Mouse (Mus musculus): ENCODE data around the gene Nek10. TPM values are rescaled to one million over a fixed set of nuclear protein-coding genes. Genes with fewer than 3 reads are reported as not detected.
"Not testable (repeated sequence)": the region's sequence is repeated elsewhere in the genome, so short reads cannot be mapped to it uniquely, and the experiment has no call there.

Nek10 gene
- not detected in 2 replicates for total RNA-seq (2014; fragmentation: Nextera tagmentation)
- 0.05 and 0.06 TPM in 2 replicates for total RNA-seq (2017)
- not detected in 2 replicates for polyA plus RNA-seq (2012)

- H3K9me3 ChIP-seq (replicated peaks); H3K4me1 ChIP-seq (ENCODE audit: insufficient read depth, low read depth, low read length); H3K27me3 ChIP-seq (ENCODE audit: insufficient read depth, low read length); ATAC-seq (ENCODE audit: extremely low read depth, insufficient number of reproducible peaks, low FRiP score, poor library complexity, severe bottlenecking); DNase-seq (ENCODE audit: low spot score); H3K4me3 ChIP-seq (ENCODE audit: low read depth, low read length); H3K36me3 ChIP-seq (replicated peaks): not testable (repeated sequence)
These were observed at the start of gene Nek10 for GRCm38 (mm10) chr14:14803115-14803514. Gene Nek10 (plus strand): TSS chr14:14803415.

GRCm38 (mm10) chr14:14781169-14781568, 22.0 kb upstream of the Nek10 start:
- Histone ChIP-seq H3K9me3 (replicated peaks) (no peaks in the 10 kb centered on the region), H3K4me1 (ENCODE audit: insufficient read depth, low read depth, low read length) (no peaks in the 10 kb centered on the region), H3K4me3 (ENCODE audit: low read depth, low read length) (no peak overlapping the region), H3K27me3 (ENCODE audit: insufficient read depth, low read length) (no peaks in the 10 kb centered on the region), H3K36me3 (replicated peaks) (peaks cover 28% of the 10 kb centered on the region)
- DNase-seq (ENCODE audit: low spot score) (no peak), ATAC-seq (ENCODE audit: extremely low read depth, insufficient number of reproducible peaks, low FRiP score, poor library complexity, severe bottlenecking) (no peak)
- TF ChIP-seq CTCF (IDR thresholded peaks at IDR 0.05; ENCODE audit: low read depth, low read length) (no peak), GATA1 (IDR thresholded peaks at IDR 0.05; ENCODE audit: borderline replicate concordance, low read length) (no peak), GATA2 (IDR thresholded peaks at IDR 0.05; ENCODE audit: borderline replicate concordance, low read depth, low read length) (no peak), POLR2AphosphoS5 (IDR thresholded peaks at IDR 0.05; ENCODE audit: insufficient replicate concordance, low read depth, low read length) (no peak), TAL1 (conservative IDR thresholded peaks at IDR 0.05; ENCODE audit: low read depth, low read length) (no peak)

- Histone ChIP-seq H3K36me3 (replicated peaks) (peaks cover 31% of the 10 kb centered on the region), H3K4me1 (ENCODE audit: insufficient read depth, low read depth, low read length) (no peaks in the 10 kb centered on the region), H3K9me3 (replicated peaks) (no peaks in the 10 kb centered on the region), H3K27me3 (ENCODE audit: insufficient read depth, low read length) (no peaks in the 10 kb centered on the region), H3K4me3 (ENCODE audit: low read depth, low read length) (no peak overlapping the region)
- ATAC-seq (ENCODE audit: extremely low read depth, insufficient number of reproducible peaks, low FRiP score, poor library complexity, severe bottlenecking) = no peak
- no peak for DNase-seq (ENCODE audit: low spot score)
- no peak for TF ChIP-seq POLR2AphosphoS5 (IDR thresholded peaks at IDR 0.05; ENCODE audit: insufficient replicate concordance, low read depth, low read length)
- no peak for TF ChIP-seq GATA1 (IDR thresholded peaks at IDR 0.05; ENCODE audit: borderline replicate concordance, low read length)
- no peak for TF ChIP-seq GATA2 (IDR thresholded peaks at IDR 0.05; ENCODE audit: borderline replicate concordance, low read depth, low read length)
- TF ChIP-seq CTCF (IDR thresholded peaks at IDR 0.05; ENCODE audit: low read depth, low read length) = no peak
- TF ChIP-seq TAL1 (conservative IDR thresholded peaks at IDR 0.05; ENCODE audit: low read depth, low read length) = no peak
These were observed 19.0 kb upstream of the Nek10 start for GRCm38 (mm10) chr14:14784223-14784622.

- Histone ChIP-seq H3K27me3 (ENCODE audit: insufficient read depth, low read length) (no peaks in the 10 kb centered on the region), H3K4me1 (ENCODE audit: insufficient read depth, low read depth, low read length) (no peaks in the 10 kb centered on the region), H3K9me3 (replicated peaks) (no peaks in the 10 kb centered on the region), H3K4me3 (ENCODE audit: low read depth, low read length) (no peak overlapping the region), H3K36me3 (replicated peaks) (peaks cover 25% of the 10 kb centered on the region)
- DNase-seq (ENCODE audit: low spot score) = no peak
- no peak for TF ChIP-seq CTCF (IDR thresholded peaks at IDR 0.05; ENCODE audit: low read depth, low read length)
- no peak for TF ChIP-seq GATA2 (IDR thresholded peaks at IDR 0.05; ENCODE audit: borderline replicate concordance, low read depth, low read length)
- TF ChIP-seq GATA1 (IDR thresholded peaks at IDR 0.05; ENCODE audit: borderline replicate concordance, low read length) = no peak
- ATAC-seq (ENCODE audit: extremely low read depth, insufficient number of reproducible peaks, low FRiP score, poor library complexity, severe bottlenecking) = no peak
These were observed 16.2 kb upstream of the Nek10 start for GRCm38 (mm10) chr14:14786979-14787378.

- Histone ChIP-seq H3K4me1 (ENCODE audit: insufficient read depth, low read depth, low read length) (no peaks in the 10 kb centered on the region), H3K27me3 (ENCODE audit: insufficient read depth, low read length) (no peaks in the 10 kb centered on the region), H3K4me3 (ENCODE audit: low read depth, low read length) (no peak overlapping the region), H3K36me3 (replicated peaks) (peaks cover 26% of the 10 kb centered on the region), H3K9me3 (replicated peaks) (no peaks in the 10 kb centered on the region)
- DNase-seq (ENCODE audit: low spot score) (no peak), ATAC-seq (ENCODE audit: extremely low read depth, insufficient number of reproducible peaks, low FRiP score, poor library complexity, severe bottlenecking) (no peak)
- TF ChIP-seq GATA2 (IDR thresholded peaks at IDR 0.05; ENCODE audit: borderline replicate concordance, low read depth, low read length) (no peak), TAL1 (conservative IDR thresholded peaks at IDR 0.05; ENCODE audit: low read depth, low read length) (no peak), GATA1 (IDR thresholded peaks at IDR 0.05; ENCODE audit: borderline replicate concordance, low read length) (no peak), POLR2AphosphoS5 (IDR thresholded peaks at IDR 0.05; ENCODE audit: insufficient replicate concordance, low read depth, low read length) (no peak), CTCF (IDR thresholded peaks at IDR 0.05; ENCODE audit: low read depth, low read length) (no peak)
These were observed 13.3 kb upstream of the Nek10 start for GRCm38 (mm10) chr14:14789840-14790470.

GRCm38 (mm10) chr14:14799861-14800260, 3.4 kb upstream of the Nek10 start:
- Histone ChIP-seq H3K27me3 (ENCODE audit: insufficient read depth, low read length) (no peaks in the 10 kb centered on the region), H3K36me3 (replicated peaks) (peaks cover 8% of the 10 kb centered on the region), H3K4me1 (ENCODE audit: insufficient read depth, low read depth, low read length) (no peaks in the 10 kb centered on the region), H3K9me3 (replicated peaks) (no peaks in the 10 kb centered on the region), H3K4me3 (ENCODE audit: low read depth, low read length) (no peak overlapping the region)
- TF ChIP-seq CTCF (IDR thresholded peaks at IDR 0.05; ENCODE audit: low read depth, low read length) = no peak
- no peak for TF ChIP-seq TAL1 (conservative IDR thresholded peaks at IDR 0.05; ENCODE audit: low read depth, low read length)
- DNase-seq (ENCODE audit: low spot score) (no peak), ATAC-seq (ENCODE audit: extremely low read depth, insufficient number of reproducible peaks, low FRiP score, poor library complexity, severe bottlenecking) (no peak)

GRCm38 (mm10) chr14:14800332-14800731, 2.9 kb upstream of the Nek10 start:
- no peak for TF ChIP-seq GATA2 (IDR thresholded peaks at IDR 0.05; ENCODE audit: borderline replicate concordance, low read depth, low read length)
- no peak for TF ChIP-seq POLR2AphosphoS5 (IDR thresholded peaks at IDR 0.05; ENCODE audit: insufficient replicate concordance, low read depth, low read length)
- H3K4me3 ChIP-seq (ENCODE audit: low read depth, low read length) = no peak overlapping the region
- ATAC-seq (ENCODE audit: extremely low read depth, insufficient number of reproducible peaks, low FRiP score, poor library complexity, severe bottlenecking) (no peak), DNase-seq (ENCODE audit: low spot score) (no peak)
- H3K9me3 ChIP-seq (replicated peaks) = no peaks in the 10 kb centered on the region
- peaks cover 6% of the 10 kb centered on the region for H3K36me3 ChIP-seq (replicated peaks)
- no peaks in the 10 kb centered on the region for H3K27me3 ChIP-seq (ENCODE audit: insufficient read depth, low read length)
- H3K4me1 ChIP-seq (ENCODE audit: insufficient read depth, low read depth, low read length) = no peaks in the 10 kb centered on the region
